Mouse (Mus musculus): ENCODE measurements at regions not wholly inside any gene's neighbourhood (a gene's known extent, or its start where the extent isn't known, plus 50 kb on each side); places are given as distances from the start of the nearest gene placed in this dataset.
A peak's percentile ranks its signal among the peaks of the same experiment; 100 is the strongest.

DNA sequence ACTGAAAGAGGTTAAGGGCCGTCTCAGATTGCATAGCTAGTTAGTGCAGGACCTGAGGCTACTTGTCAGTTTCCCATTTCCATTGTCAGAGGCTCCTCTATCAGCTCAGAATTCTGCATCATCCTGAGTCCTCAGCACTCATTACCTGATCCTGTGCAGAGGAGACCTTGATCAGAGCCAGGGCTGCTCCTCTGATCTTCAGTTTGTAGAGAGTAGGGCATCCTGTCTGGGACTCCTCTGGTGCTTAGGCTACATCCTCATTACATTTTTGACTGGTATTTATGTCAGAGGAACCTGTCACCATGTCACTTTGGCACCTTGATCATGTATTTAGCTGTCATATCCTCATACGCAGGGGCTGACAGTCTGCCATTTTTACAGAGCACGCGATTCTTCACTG is 658.0 kb upstream of the Fam160b2 start:
- H3K27ac ChIP-seq = no peak overlapping the region
- H3K4me1 ChIP-seq = no peaks in the 10 kb centered on the region
- WGBS = 88% methylated on average over 4 of the region's 4 CpGs
- H3K36me3 ChIP-seq (ENCODE audit: poor library complexity, severe bottlenecking) = no peaks in the 10 kb centered on the region
- H3K27me3 ChIP-seq = no peaks in the 10 kb centered on the region
- no peaks in the 10 kb centered on the region for H3K9me3 ChIP-seq (replicated peaks)
- H3K4me2 ChIP-seq = no peak overlapping the region
- no peak overlapping the region for H3K9ac ChIP-seq
- ATAC-seq = no peak
- H3K4me3 ChIP-seq = no peak overlapping the region

GRCm38 (mm10) chr14:71254207-71254606 is 654.6 kb upstream of the Fam160b2 start:
- H3K4me2 ChIP-seq = no peak overlapping the region
- no peak for ATAC-seq
- H3K9me3 ChIP-seq (replicated peaks) = no peaks in the 10 kb centered on the region
- no peak overlapping the region for H3K4me3 ChIP-seq
- no peak overlapping the region for H3K9ac ChIP-seq
- H3K27me3 ChIP-seq = no peaks in the 10 kb centered on the region
- peaks cover 9% of the 10 kb centered on the region for H3K4me1 ChIP-seq
- no peaks in the 10 kb centered on the region for H3K36me3 ChIP-seq (ENCODE audit: poor library complexity, severe bottlenecking)
- WGBS = 97% methylated on average over 1 of the region's 1 CpGs
- H3K27ac ChIP-seq = no peak overlapping the region

GRCm38 (mm10) chr14:71252136-71252535 is 652.5 kb upstream of the Fam160b2 start:
- 87% methylated on average over 3 of the region's 3 CpGs for WGBS
- Histone ChIP-seq H3K27me3 (no peaks in the 10 kb centered on the region), H3K9me3 (replicated peaks) (no peaks in the 10 kb centered on the region), H3K4me3 (no peak overlapping the region), H3K36me3 (ENCODE audit: poor library complexity, severe bottlenecking) (no peaks in the 10 kb centered on the region), H3K27ac (no peak overlapping the region), H3K9ac (no peak overlapping the region), H3K4me1 (peaks cover 9% of the 10 kb centered on the region), H3K4me2 (no peak overlapping the region)
- ATAC-seq = no peak

- no peak for ATAC-seq
- Histone ChIP-seq H3K4me2 (no peak overlapping the region), H3K9me3 (replicated peaks) (no peaks in the 10 kb centered on the region), H3K36me3 (ENCODE audit: poor library complexity, severe bottlenecking) (no peaks in the 10 kb centered on the region), H3K27ac (no peak overlapping the region), H3K9ac (no peak overlapping the region), H3K4me3 (no peak overlapping the region), H3K4me1 (peaks cover 9% of the 10 kb centered on the region), H3K27me3 (no peaks in the 10 kb centered on the region)
- 81% methylated on average over 1 of the region's 1 CpGs for WGBS
Measured at GRCm38 (mm10) chr14:71251116-71251515, 651.5 kb upstream of the Fam160b2 start.

DNA sequence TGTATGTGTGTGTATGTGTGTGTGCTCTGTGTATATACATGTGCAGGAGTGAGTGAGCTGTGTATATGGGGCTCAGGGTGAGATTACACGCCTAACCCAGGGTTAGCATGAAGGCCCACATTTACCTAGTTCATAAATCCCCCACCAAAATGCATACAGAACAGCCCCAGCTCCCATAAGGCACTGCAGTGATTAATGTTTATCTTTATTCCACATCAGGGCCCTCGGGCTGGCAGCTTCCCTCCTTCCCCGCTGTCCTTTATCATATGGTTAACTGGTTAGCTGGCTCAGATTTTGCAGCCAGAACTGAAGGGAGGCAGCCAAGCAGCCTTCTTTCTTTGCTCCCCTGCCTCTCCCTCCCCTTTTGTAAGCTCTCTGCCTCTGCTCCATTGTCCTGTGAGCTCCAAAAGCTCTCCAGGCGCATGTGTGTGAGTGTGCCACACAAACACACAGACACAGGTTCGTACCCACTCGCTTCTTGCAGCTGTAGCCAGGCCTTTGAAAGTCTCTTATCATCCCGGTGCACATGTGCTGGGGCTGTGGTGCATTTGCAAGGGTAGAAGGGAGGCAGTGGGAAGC is 649.8 kb upstream of the Fam160b2 start:
- peak; percentile 73 for ATAC-seq
- Histone ChIP-seq H3K4me1 (peaks cover 9% of the 10 kb centered on the region), H3K9ac (no peak overlapping the region), H3K27me3 (no peaks in the 10 kb centered on the region), H3K4me2 (no peak overlapping the region), H3K4me3 (no peak overlapping the region), H3K36me3 (ENCODE audit: poor library complexity, severe bottlenecking) (no peaks in the 10 kb centered on the region), H3K9me3 (replicated peaks) (no peaks in the 10 kb centered on the region), H3K27ac (no peak overlapping the region)
- WGBS = 30% methylated on average over 7 of the region's 7 CpGs

- Histone ChIP-seq H3K27me3 (peaks cover 9% of the 10 kb centered on the region), H3K4me3 (no peak overlapping the region), H3K9me3 (replicated peaks) (no peaks in the 10 kb centered on the region), H3K9ac (no peak overlapping the region), H3K27ac (no peak overlapping the region), H3K4me1 (peaks cover 9% of the 10 kb centered on the region), H3K4me2 (no peak overlapping the region), H3K36me3 (ENCODE audit: poor library complexity, severe bottlenecking) (no peaks in the 10 kb centered on the region)
- WGBS = 96% methylated on average over 2 of the region's 2 CpGs
- no peak for ATAC-seq
Measured at GRCm38 (mm10) chr14:71248534-71248933, 648.9 kb upstream of the Fam160b2 start.

- peaks cover 47% of the 10 kb centered on the region for H3K27me3 ChIP-seq
- H3K4me3 ChIP-seq = no peak overlapping the region
- ATAC-seq = peak; percentile 91
- WGBS = 3% methylated on average over 10 of the region's 10 CpGs
- peak overlapping the region; percentile 27 for H3K4me2 ChIP-seq
- H3K9me3 ChIP-seq (replicated peaks) = no peaks in the 10 kb centered on the region
- no peaks in the 10 kb centered on the region for H3K36me3 ChIP-seq (ENCODE audit: poor library complexity, severe bottlenecking)
- H3K27ac ChIP-seq = peak overlapping the region; percentile 62
- no peak overlapping the region for H3K9ac ChIP-seq
- H3K4me1 ChIP-seq = peaks cover 28% of the 10 kb centered on the region
Measured at GRCm38 (mm10) chr14:71241655-71242390, 642.2 kb upstream of the Fam160b2 start.

DNA sequence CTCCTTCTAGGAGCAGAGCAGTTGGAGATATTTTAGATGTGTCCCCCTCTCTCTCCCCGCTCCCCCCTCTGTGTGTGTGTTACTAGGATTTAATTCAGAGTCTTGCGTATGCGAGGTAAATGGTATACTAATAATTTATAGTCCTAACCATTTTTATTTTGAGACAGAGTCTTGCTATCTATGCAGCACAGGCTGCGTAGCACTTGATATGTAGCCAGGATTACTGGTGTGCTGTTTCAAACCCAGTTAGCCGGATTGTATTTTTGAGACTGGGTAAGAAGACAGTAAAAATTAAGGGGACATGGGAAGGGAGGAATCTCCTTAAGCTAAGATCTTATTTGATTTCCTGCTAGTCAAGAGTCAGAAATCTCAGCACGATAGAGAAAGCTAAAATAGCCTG is 636.6 kb upstream of the Fam160b2 start:
- H3K4me2 ChIP-seq = no peak overlapping the region
- H3K36me3 ChIP-seq (ENCODE audit: poor library complexity, severe bottlenecking) = no peaks in the 10 kb centered on the region
- no peak for ATAC-seq
- no peaks in the 10 kb centered on the region for H3K9me3 ChIP-seq (replicated peaks)
- H3K9ac ChIP-seq = no peak overlapping the region
- peaks cover 9% of the 10 kb centered on the region for H3K4me1 ChIP-seq
- 89% methylated on average over 6 of the region's 6 CpGs for WGBS
- H3K27ac ChIP-seq = no peak overlapping the region
- H3K27me3 ChIP-seq = peaks cover 38% of the 10 kb centered on the region
- no peak overlapping the region for H3K4me3 ChIP-seq

DNA sequence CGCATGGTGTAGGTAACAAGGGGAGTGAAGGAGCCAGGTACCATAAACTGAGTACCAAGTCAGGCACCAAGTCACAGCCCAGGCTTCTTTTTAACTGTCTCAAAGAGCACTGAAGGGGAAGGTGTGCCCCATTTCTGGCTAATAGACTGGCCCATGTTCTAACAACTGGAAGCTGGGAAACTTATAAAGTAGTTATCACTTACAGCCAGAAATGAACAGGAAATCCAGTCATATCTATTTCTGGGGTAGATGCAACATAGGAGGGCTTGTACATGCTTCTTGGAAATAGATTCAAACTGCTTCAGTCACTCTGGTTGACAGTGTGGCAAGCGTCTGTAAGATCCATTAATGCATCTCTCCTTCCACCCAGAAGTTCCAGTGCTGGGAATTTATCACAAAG is 635.3 kb upstream of the Fam160b2 start:
- no peak overlapping the region for H3K9ac ChIP-seq
- H3K4me2 ChIP-seq = no peak overlapping the region
- no peaks in the 10 kb centered on the region for H3K4me1 ChIP-seq
- 92% methylated on average over 2 of the region's 2 CpGs for WGBS
- H3K27me3 ChIP-seq = peaks cover 29% of the 10 kb centered on the region
- no peaks in the 10 kb centered on the region for H3K9me3 ChIP-seq (replicated peaks)
- no peak for ATAC-seq
- no peaks in the 10 kb centered on the region for H3K36me3 ChIP-seq (ENCODE audit: poor library complexity, severe bottlenecking)
- no peak overlapping the region for H3K27ac ChIP-seq
- H3K4me3 ChIP-seq = no peak overlapping the region

GRCm38 (mm10) chr14:71234276-71234675 is 634.6 kb upstream of the Fam160b2 start:
- no peaks in the 10 kb centered on the region for H3K9me3 ChIP-seq (replicated peaks)
- H3K4me3 ChIP-seq = no peak overlapping the region
- no peak overlapping the region for H3K4me2 ChIP-seq
- 77% methylated on average over 2 of the region's 2 CpGs for WGBS
- H3K4me1 ChIP-seq = peaks cover 1% of the 10 kb centered on the region; the same call in 1 of the 2 replicates
- ATAC-seq = no peak
- no peak overlapping the region for H3K9ac ChIP-seq
- no peak overlapping the region for H3K27ac ChIP-seq
- peaks cover 26% of the 10 kb centered on the region for H3K27me3 ChIP-seq
- H3K36me3 ChIP-seq (ENCODE audit: poor library complexity, severe bottlenecking) = no peaks in the 10 kb centered on the region

DNA sequence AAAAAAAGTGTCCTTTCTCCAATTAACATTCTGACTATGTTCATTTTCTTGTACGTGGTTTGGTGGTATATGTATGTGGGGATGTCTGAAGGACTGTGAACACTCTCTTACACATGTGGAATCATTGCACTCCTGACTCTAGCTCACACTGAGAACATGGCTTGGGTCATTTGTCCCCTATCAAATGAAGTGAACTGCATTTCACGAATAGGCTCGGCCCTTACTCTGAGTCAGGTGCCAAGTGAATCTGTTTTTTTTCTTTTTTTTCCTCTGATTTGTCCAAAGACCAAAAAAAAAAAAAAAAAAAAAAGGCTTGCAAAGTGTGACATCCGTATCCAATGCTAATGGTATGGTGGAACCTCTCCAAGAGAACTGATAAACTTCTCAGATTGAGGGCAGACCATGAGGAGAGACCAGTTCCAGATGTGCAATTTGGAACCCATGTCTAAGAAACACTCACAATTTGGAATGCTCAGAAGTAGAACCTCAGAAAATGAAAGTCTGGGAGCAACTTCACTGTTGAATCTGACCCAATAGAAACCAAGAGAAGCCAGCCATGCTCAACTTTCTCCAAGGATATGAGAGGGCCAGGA is 631.7 kb upstream of the Fam160b2 start:
- H3K4me2 ChIP-seq = no peak overlapping the region
- H3K4me1 ChIP-seq = peaks cover 3% of the 10 kb centered on the region; the same call in 1 of the 2 replicates
- no peak for ATAC-seq
- no peaks in the 10 kb centered on the region for H3K36me3 ChIP-seq (ENCODE audit: poor library complexity, severe bottlenecking)
- H3K27me3 ChIP-seq = 0 out of 2 replicates have a peak, but pooled peaks cover 2% of the 10 kb centered on the region
- no peaks in the 10 kb centered on the region for H3K9me3 ChIP-seq (replicated peaks)
- WGBS = 90% methylated on average over 4 of the region's 4 CpGs
- no peak overlapping the region for H3K27ac ChIP-seq
- H3K9ac ChIP-seq = no peak overlapping the region
- H3K4me3 ChIP-seq = no peak overlapping the region

DNA sequence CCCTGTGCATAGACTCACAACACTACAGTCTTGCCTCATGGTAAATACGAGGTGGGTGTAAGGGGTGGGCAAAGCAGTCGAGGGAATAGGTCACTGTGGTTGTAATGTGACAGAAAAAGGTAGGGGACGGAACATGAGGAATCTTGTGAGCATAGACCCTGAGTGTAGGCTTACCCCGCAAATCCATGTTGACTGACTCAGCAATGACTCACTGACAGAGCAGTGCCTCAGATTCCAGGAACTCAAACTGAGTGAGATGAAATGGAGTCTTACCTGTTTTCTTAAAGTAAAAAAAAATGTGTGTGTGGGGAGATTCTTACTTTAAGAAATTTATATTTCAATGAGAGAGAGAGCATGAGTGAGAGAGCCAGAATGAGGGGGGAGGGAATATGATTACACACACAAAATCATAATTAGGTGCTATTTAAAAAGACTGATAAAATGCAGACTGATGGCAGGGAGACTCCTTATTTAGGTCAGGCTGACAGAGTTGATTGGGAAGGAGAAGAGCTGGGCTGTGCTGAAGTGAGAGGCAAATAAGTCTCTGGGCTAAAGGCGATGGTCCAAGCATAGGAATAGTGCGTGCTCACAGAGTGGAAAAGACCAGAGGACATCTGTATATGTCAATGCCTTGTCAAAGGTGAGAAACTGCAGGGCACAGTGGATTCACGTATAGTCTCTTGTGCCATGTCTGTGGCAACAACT is 631.0 kb upstream of the Fam160b2 start:
- Histone ChIP-seq H3K9ac (no peak overlapping the region), H3K27ac (no peak overlapping the region), H3K27me3 (no peaks in the 10 kb centered on the region), H3K4me2 (no peak overlapping the region), H3K4me3 (no peak overlapping the region), H3K36me3 (ENCODE audit: poor library complexity, severe bottlenecking) (no peaks in the 10 kb centered on the region), H3K4me1 (peaks cover 3% of the 10 kb centered on the region; the same call in 1 of the 2 replicates), H3K9me3 (replicated peaks) (no peaks in the 10 kb centered on the region)
- WGBS = 85% methylated on average over 7 of the region's 7 CpGs
- ATAC-seq = no peak
